Mouse (Mus musculus): Measurements from ENCODE around the gene Fam20b. TPM values are rescaled to one million over a fixed set of nuclear protein-coding genes. Genes with fewer than 3 reads are reported as not detected.

Fam20b gene
- polyA plus RNA-seq, 1 experiment from 2014 or later, result 30.5 TPM

- TF ChIP-seq CTCF (IDR thresholded peaks at IDR 0.05; ENCODE audit: low read depth), result no peak
- H3K9ac ChIP-seq (ENCODE audit: low read depth, low read length), result peak within 1 kb of the TSS; percentile 67
- H3K27me3 ChIP-seq (ENCODE audit: insufficient read depth, low read length), result no peaks in the 10 kb centered on the region
- 6% methylated on average over 37 of the region's 37 CpGs for WGBS
- H3K27ac ChIP-seq, result peak within 1 kb of the TSS; percentile 80
- H3K36me3 ChIP-seq (ENCODE audit: insufficient read depth, low read length), result no peaks in the 10 kb centered on the region
- H3K4me3 ChIP-seq (replicated peaks; ENCODE audit: low read depth, low read length), result peak within 1 kb of the TSS; percentile 69
- DNase-seq (ENCODE audit: low spot score) (peak; percentile 89), ATAC-seq (replicated peaks; ENCODE audit: low FRiP score, low read depth) (peak; percentile 91)
- no peaks in the 10 kb centered on the region for H3K9me3 ChIP-seq (replicated peaks; ENCODE audit: low read length)
- peak within 1 kb of the TSS; percentile 100 for H3K4me2 ChIP-seq (ENCODE audit: low read length)
- H3K4me1 ChIP-seq (replicated peaks; ENCODE audit: insufficient read depth, low read length), result peaks cover 8% of the 10 kb centered on the region; the same call in 1 of the 2 replicates
Measured at GRCm38 (mm10) chr1:156674195-156675000, 44.5 kb downstream of the Fam20b start, which contains the start of gene Tor3a. Gene Tor3a, minus strand, starts transcription at chr1:156674356.

- peak overlapping the region; percentile 69 for H3K4me3 ChIP-seq (replicated peaks; ENCODE audit: low read depth, low read length)
- DNase-seq (ENCODE audit: low spot score) (peak; percentile 23), ATAC-seq (replicated peaks; ENCODE audit: low FRiP score, low read depth) (peak; percentile 44; the same call in 1 of the 2 replicates)
- WGBS, result 2% methylated on average over 27 of the region's 29 CpGs
- peak overlapping the region; percentile 80 for H3K27ac ChIP-seq
- peak overlapping the region; percentile 67 for H3K9ac ChIP-seq (ENCODE audit: low read depth, low read length)
- H3K9me3 ChIP-seq (replicated peaks; ENCODE audit: low read length), result no peaks in the 10 kb centered on the region
- TF ChIP-seq CTCF (IDR thresholded peaks at IDR 0.05; ENCODE audit: low read depth), result no peak
- H3K4me1 ChIP-seq (replicated peaks; ENCODE audit: insufficient read depth, low read length), result peaks cover 8% of the 10 kb centered on the region; the same call in 1 of the 2 replicates
- H3K36me3 ChIP-seq (ENCODE audit: insufficient read depth, low read length), result no peaks in the 10 kb centered on the region
- no peaks in the 10 kb centered on the region for H3K27me3 ChIP-seq (ENCODE audit: insufficient read depth, low read length)
- peak overlapping the region; percentile 100 for H3K4me2 ChIP-seq (ENCODE audit: low read length)
Measured at GRCm38 (mm10) chr1:156673476-156674194, 45.3 kb downstream of the Fam20b start.

- Histone ChIP-seq H3K9ac (ENCODE audit: low read depth, low read length) (peak overlapping the region; percentile 67), H3K27ac (0 out of 2 replicates have a peak overlapping the region, but pooled peaks have one; percentile 80), H3K4me2 (ENCODE audit: low read length) (peak overlapping the region; percentile 100), H3K36me3 (ENCODE audit: insufficient read depth, low read length) (no peaks in the 10 kb centered on the region), H3K9me3 (replicated peaks; ENCODE audit: low read length) (no peaks in the 10 kb centered on the region), H3K4me1 (replicated peaks; ENCODE audit: insufficient read depth, low read length) (peaks cover 8% of the 10 kb centered on the region; the same call in 1 of the 2 replicates), H3K27me3 (ENCODE audit: insufficient read depth, low read length) (no peaks in the 10 kb centered on the region), H3K4me3 (replicated peaks; ENCODE audit: low read depth, low read length) (peak overlapping the region; percentile 69)
- WGBS, result 19% methylated on average over 14 of the region's 14 CpGs
- ATAC-seq (replicated peaks; ENCODE audit: low FRiP score, low read depth) (no peak), DNase-seq (ENCODE audit: low spot score) (peak; percentile 44)
- no peak for TF ChIP-seq CTCF (IDR thresholded peaks at IDR 0.05; ENCODE audit: low read depth)
Measured at GRCm38 (mm10) chr1:156672720-156673475, 46.0 kb downstream of the Fam20b start.

- DNase-seq (ENCODE audit: low spot score) (no peak), ATAC-seq (replicated peaks; ENCODE audit: low FRiP score, low read depth) (no peak)
- Histone ChIP-seq H3K4me1 (replicated peaks; ENCODE audit: insufficient read depth, low read length) (peaks cover 8% of the 10 kb centered on the region; the same call in 1 of the 2 replicates), H3K27me3 (ENCODE audit: insufficient read depth, low read length) (no peaks in the 10 kb centered on the region), H3K9ac (ENCODE audit: low read depth, low read length) (no peak overlapping the region), H3K4me3 (replicated peaks; ENCODE audit: low read depth, low read length) (no peak overlapping the region), H3K4me2 (ENCODE audit: low read length) (no peak overlapping the region), H3K27ac (no peak overlapping the region), H3K9me3 (replicated peaks; ENCODE audit: low read length) (no peaks in the 10 kb centered on the region), H3K36me3 (ENCODE audit: insufficient read depth, low read length) (no peaks in the 10 kb centered on the region)
- 95% methylated on average over 3 of the region's 3 CpGs for WGBS
- no peak for TF ChIP-seq CTCF (IDR thresholded peaks at IDR 0.05; ENCODE audit: low read depth)
Measured at GRCm38 (mm10) chr1:156671921-156672320, 47.0 kb downstream of the Fam20b start.

GRCm38 (mm10) chr1:156669208-156669983 lies 49.5 kb downstream of the Fam20b start:
- H3K27ac ChIP-seq, result no peak overlapping the region
- H3K4me1 ChIP-seq (replicated peaks; ENCODE audit: insufficient read depth, low read length), result peaks cover 8% of the 10 kb centered on the region; the same call in 1 of the 2 replicates
- TF ChIP-seq CTCF (IDR thresholded peaks at IDR 0.05; ENCODE audit: low read depth), result no peak
- H3K4me3 ChIP-seq (replicated peaks; ENCODE audit: low read depth, low read length), result no peak overlapping the region
- ATAC-seq (replicated peaks; ENCODE audit: low FRiP score, low read depth) (no peak), DNase-seq (ENCODE audit: low spot score) (no peak)
- H3K9me3 ChIP-seq (replicated peaks; ENCODE audit: low read length), result no peaks in the 10 kb centered on the region
- H3K4me2 ChIP-seq (ENCODE audit: low read length), result no peak overlapping the region
- no peaks in the 10 kb centered on the region for H3K27me3 ChIP-seq (ENCODE audit: insufficient read depth, low read length)
- H3K36me3 ChIP-seq (ENCODE audit: insufficient read depth, low read length), result no peaks in the 10 kb centered on the region
- no peak overlapping the region for H3K9ac ChIP-seq (ENCODE audit: low read depth, low read length)
- WGBS, result 54% methylated on average over 11 of the region's 11 CpGs
